Mouse (Mus musculus) embryonic facial prominence, embryonic 14.5 days (tissue): ENCODE results near the gene Nup35. TPM values are rescaled to one million over a fixed set of nuclear protein-coding genes. Genes with fewer than 3 reads are reported as not detected.

ENCODE experiments used
- ATAC-seq: fragments of 200-750 bp; cut with Nextera tagmentation; 2 replicates; pipeline ENCODE4 v1.8.0; 2017; ENCODE audit warnings: low read depth, moderate number of reproducible peaks, moderate TSS enrichment
- DNase-seq: peaks from one replicate; pipeline ENCODE4 v3.0.0-alpha.2; 2015; ENCODE audit warnings: low spot score
- H3K27ac ChIP-seq: fragments of 300-500 bp; sonication (generic); replicated peaks from 2 replicates; pipeline ENCODE4 v1.5.1; 2014; ENCODE audit warnings: low read depth, mild to moderate bottlenecking, low read length, moderate library complexity
- H3K27me3 ChIP-seq: fragments of 300-500 bp; sonication (generic); replicated peaks from 2 replicates; pipeline ENCODE4 v1.6.1; 2014; ENCODE audit warnings: low read length; ENCODE audit not compliant: control insufficient read depth, insufficient read depth
- H3K36me3 ChIP-seq: fragments of 300-500 bp; sonication (generic); 2 replicates; pipeline ENCODE4 v1.6.1; 2014; ENCODE audit warnings: low read length, mixed read lengths; ENCODE audit not compliant: control insufficient read depth, insufficient read depth
- H3K4me1 ChIP-seq: fragments of 300-500 bp; sonication (generic); 2 replicates; pipeline ENCODE4 v1.6.1; 2014; ENCODE audit warnings: antibody characterized with exemption, low read length; ENCODE audit not compliant: control insufficient read depth, insufficient read depth
- H3K4me2 ChIP-seq: fragments of 300-500 bp; sonication (generic); 2 replicates; pipeline ENCODE4 v1.6.1; 2014; ENCODE audit warnings: low read depth, mild to moderate bottlenecking, low read length, moderate library complexity, mixed read lengths
- H3K4me3 ChIP-seq: fragments of 300-500 bp; sonication (generic); 2 replicates; pipeline ENCODE4 v1.5.1; 2014; ENCODE audit warnings: low read depth, mild to moderate bottlenecking, low read length
- H3K9ac ChIP-seq: fragments of 300-500 bp; sonication (generic); 2 replicates; pipeline ENCODE4 v1.6.1; 2014; ENCODE audit warnings: low read depth, mild to moderate bottlenecking, low read length, moderate library complexity, mixed read lengths
- H3K9me3 ChIP-seq: fragments of 300-500 bp; sonication (generic); 2 replicates; pipeline ENCODE4 v1.6.1; 2016; ENCODE audit warnings: low read length; ENCODE audit not compliant: control insufficient read depth
- WGBS: fragments of 180-500 bp; shearing (Covaris S2); extraction: QIAGEN DNeasy Blood & Tissue Kit; methylation state at CpG from one replicate; pipeline ENCODE4 v1.1.7; 2014; 5-methylcytosine and 5-hydroxymethylcytosine counted together
- polyA plus RNA-seq: library from polyadenylated mRNA; unstranded; fragments of >200 nt; fragmentation: Nextera tagmentation; extraction: Ambion mirVana; gene quantifications from 2 replicates; pipeline ENCODE4 v1.2.1, GENCODE M21; 2014

Gene Nup35
- polyA plus RNA-seq, 1 experiment from 2014 or later, result 41.8 TPM

DNA sequence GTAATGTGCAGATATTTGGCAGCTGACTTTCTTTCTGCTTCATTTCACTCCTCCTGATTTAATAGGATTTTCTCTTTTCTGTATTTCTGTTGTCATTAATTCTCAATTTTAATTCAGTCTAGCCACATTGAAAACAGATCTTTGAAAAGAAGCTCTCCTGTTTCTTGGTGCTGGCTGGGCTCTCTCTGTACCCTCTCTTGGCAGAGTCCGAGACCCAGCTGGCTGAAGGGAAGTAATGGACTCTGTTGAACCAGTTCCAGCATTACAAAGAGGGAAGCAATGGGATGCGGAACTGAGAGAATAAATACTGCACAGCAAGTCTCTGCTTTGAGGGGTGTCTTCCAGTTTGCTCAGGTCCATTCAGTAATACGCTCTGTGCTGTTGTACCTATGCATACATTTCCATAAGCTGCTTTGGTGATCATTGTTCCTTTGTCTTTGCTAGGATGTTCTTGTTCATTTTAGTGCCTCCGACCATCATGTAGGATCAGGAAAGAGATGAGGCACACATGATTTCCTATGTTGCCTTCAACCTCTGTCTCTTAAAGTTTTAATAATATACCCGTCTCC, 50.4 kb downstream of the Nup35 start:
- ATAC-seq, result peak; percentile 62; the same call in 1 of the 2 replicates
- Histone ChIP-seq H3K9ac (no peak overlapping the region), H3K36me3 (0 out of 2 replicates have a peak, but pooled peaks cover 9% of the 10 kb centered on the region), H3K4me1 (no peaks in the 10 kb centered on the region), H3K27me3 (no peaks in the 10 kb centered on the region), H3K4me3 (no peak overlapping the region), H3K27ac (no peak overlapping the region), H3K4me2 (no peak overlapping the region), H3K9me3 (no peaks in the 10 kb centered on the region)
- 86% methylated on average over 5 of the region's 5 CpGs for WGBS
- DNase-seq, result no peak

DNA sequence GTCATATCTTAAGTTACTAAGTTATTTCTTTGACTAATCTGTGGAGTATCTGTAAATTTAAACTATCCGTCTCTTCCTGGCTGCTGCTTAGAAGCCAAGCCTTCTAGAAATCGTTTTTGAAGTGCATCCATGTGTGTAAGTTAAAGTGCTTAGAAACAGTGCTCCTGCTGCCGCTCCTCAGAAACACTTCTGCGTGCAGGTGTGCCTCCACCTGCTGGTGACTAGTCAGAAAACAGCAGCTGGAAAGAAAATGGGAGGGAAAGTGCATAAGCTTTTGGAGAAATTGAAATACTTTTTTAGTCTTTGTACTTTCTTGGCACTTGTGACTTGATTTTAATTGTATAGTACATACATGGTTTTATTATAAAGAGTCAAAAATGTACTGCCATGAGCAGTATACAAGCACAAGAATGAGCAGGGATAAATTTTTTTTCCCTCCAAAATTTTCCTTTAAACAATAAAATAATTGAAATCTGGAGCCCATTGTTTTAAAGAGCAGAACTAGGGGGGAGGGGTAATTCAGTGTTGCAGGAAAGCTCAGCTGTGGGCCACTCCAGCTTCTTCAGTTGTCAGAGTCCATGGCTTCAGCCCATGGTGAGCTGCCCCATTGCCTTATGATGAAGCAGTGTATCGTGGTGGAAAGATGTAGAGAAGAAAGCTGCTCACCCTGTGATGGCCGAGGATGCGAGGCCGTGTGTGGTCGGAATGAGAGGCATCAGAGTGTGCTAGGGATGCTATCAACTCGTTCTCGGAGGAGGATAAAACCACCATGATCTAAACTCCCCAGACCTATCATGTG, 53.0 kb downstream of the Nup35 start:
- no peak for ATAC-seq
- Histone ChIP-seq H3K27ac (no peak overlapping the region), H3K36me3 (0 out of 2 replicates have a peak, but pooled peaks cover 5% of the 10 kb centered on the region), H3K9me3 (no peaks in the 10 kb centered on the region), H3K4me3 (no peak overlapping the region), H3K9ac (no peak overlapping the region), H3K4me1 (no peaks in the 10 kb centered on the region), H3K4me2 (no peak overlapping the region), H3K27me3 (no peaks in the 10 kb centered on the region)
- 77% methylated on average over 11 of the region's 11 CpGs for WGBS
- peak; percentile 53 for DNase-seq

DNA sequence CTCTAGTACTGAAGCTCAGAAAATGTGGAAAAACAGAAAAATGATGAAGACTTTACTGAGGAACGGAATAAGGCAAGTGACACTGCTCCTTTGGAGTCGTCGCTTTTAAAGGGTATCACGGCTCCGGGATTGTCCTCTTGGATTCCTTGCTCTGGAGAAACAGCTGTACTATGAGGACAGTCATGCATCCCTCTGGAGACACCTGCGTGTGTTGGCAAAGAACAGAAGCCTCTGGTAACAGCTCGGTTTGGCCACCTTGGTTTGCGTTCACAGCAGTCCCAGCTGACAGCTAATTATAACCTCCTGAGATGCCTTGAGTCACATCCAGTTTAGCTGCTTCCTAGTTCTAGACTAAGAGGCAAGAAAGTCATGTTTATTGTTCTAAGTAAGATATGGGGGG, 61.8 kb downstream of the Nup35 start:
- no peak for DNase-seq
- H3K4me1 ChIP-seq, result no peaks in the 10 kb centered on the region

GRCm38 (mm10) chr2:80683727-80684239, 66.7 kb downstream of the Nup35 start:
- Histone ChIP-seq H3K27me3 (no peaks in the 10 kb centered on the region), H3K36me3 (no peaks in the 10 kb centered on the region), H3K4me1 (no peaks in the 10 kb centered on the region), H3K9ac (no peak overlapping the region), H3K27ac (no peak overlapping the region), H3K9me3 (no peaks in the 10 kb centered on the region), H3K4me3 (no peak overlapping the region), H3K4me2 (no peak overlapping the region)
- ATAC-seq, result no peak
- 84% methylated on average over 6 of the region's 6 CpGs for WGBS
- DNase-seq, result no peak

More for the DNA sequence above, 61.8 kb downstream of the Nup35 start:
- Histone ChIP-seq H3K27me3 (no peaks in the 10 kb centered on the region), H3K9ac (no peak overlapping the region), H3K9me3 (no peaks in the 10 kb centered on the region), H3K4me3 (no peak overlapping the region), H3K27ac (no peak overlapping the region), H3K36me3 (no peaks in the 10 kb centered on the region), H3K4me2 (no peak overlapping the region)
- no peak for ATAC-seq
- 85% methylated on average over 8 of the region's 8 CpGs for WGBS

- no peak overlapping the region for H3K9ac ChIP-seq
- 78% methylated on average over 6 of the region's 6 CpGs for WGBS
- no peaks in the 10 kb centered on the region for H3K27me3 ChIP-seq
- H3K4me1 ChIP-seq, result no peaks in the 10 kb centered on the region
- ATAC-seq (no peak), DNase-seq (no peak)
- no peak overlapping the region for H3K4me2 ChIP-seq
- H3K9me3 ChIP-seq, result no peaks in the 10 kb centered on the region
- H3K36me3 ChIP-seq, result no peaks in the 10 kb centered on the region
- H3K27ac ChIP-seq, result no peak overlapping the region
- H3K4me3 ChIP-seq, result no peak overlapping the region
Observed at GRCm38 (mm10) chr2:80684396-80685071, 67.5 kb downstream of the Nup35 start.

DNA sequence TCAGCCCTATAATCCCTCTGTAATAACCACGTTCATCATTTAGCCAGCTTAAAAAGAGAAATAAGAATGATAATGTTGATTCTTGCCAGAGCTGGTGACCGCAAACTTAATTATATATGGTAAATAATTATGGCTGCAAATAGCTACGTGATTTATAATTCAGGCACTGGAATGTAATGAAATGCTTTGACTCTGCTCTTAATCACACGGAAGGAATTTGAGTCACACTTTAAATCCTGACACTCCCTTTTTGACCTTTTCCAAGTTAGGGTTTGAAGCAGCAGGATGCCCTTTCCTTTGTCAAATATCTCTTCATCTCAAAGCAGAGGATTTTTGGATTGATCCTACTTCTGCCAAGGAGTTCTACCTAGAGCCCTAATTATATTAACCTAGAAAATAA, 71.2 kb downstream of the Nup35 start:
- Histone ChIP-seq H3K4me3 (no peak overlapping the region), H3K9me3 (no peaks in the 10 kb centered on the region), H3K27ac (no peak overlapping the region), H3K9ac (no peak overlapping the region), H3K4me1 (no peaks in the 10 kb centered on the region), H3K36me3 (no peaks in the 10 kb centered on the region), H3K27me3 (no peaks in the 10 kb centered on the region), H3K4me2 (no peak overlapping the region)
- DNase-seq (no peak), ATAC-seq (no peak)
- WGBS, result 45% methylated on average over 4 of the region's 4 CpGs

DNA sequence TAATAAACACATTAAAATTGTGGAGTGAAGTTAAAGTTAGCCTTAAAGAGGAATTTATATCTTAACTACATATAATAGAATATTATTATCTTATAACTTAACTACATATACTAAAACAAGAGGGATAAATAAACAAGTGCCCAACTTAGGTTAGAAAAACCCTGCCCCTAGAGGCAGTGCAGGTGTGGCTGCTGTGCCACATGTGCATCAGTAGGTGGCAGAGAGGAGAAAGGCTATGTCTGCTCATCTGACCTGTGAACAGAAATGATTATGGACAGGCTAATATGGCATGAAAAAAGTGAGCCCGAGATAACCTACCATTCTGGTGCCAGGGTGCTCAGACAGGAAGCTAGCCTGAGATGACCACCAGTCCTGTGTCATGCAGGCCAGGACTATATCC, 90.4 kb downstream of the Nup35 start:
- H3K9ac ChIP-seq, result no peak overlapping the region
- no peak overlapping the region for H3K4me3 ChIP-seq
- no peaks in the 10 kb centered on the region for H3K9me3 ChIP-seq
- DNase-seq, result no peak
- no peaks in the 10 kb centered on the region for H3K36me3 ChIP-seq
- no peak for ATAC-seq
- no peaks in the 10 kb centered on the region for H3K27me3 ChIP-seq
- WGBS, result 71% methylated on average over 1 of the region's 1 CpGs
- H3K4me2 ChIP-seq, result no peak overlapping the region
- no peak overlapping the region for H3K27ac ChIP-seq
- no peaks in the 10 kb centered on the region for H3K4me1 ChIP-seq
